Mouse (Mus musculus) liver, postnatal 0 days (tissue): Measurements from ENCODE around the gene Ammecr1.

ENCODE experiments used
- CTCF ChIP-seq: sonication (generic); IDR thresholded peaks from 2 replicates; pipeline ENCODE4 v1.5.1; 2016; ENCODE audit warnings: antibody characterized with exemption, low read depth
- EP300 ChIP-seq: IDR thresholded peaks from 2 replicates; pipeline ENCODE4 v1.6.1; 2016; ENCODE audit warnings: antibody characterized with exemption, low read depth, mild to moderate bottlenecking

DNA sequence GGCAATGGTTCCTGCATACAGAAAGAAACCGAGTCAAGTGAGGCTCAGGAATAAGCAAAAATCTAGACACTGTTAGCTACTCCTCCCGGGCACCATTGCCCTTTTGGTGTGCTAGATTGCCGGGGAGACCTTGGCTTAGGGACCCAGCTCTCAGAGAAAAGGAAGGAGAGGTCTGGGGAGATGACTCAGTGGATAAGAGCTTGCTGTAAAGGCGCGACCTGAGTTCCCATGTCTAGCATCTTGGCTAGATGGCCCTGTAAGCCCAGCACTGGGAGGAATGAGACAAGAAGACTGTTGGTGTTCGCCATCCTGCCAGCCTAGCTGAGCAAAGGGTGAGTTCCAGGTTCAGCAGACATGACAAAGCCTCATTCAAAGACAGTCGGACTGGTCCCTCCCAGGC, 127.1 kb downstream of the Ammecr1 start:
- TF ChIP-seq CTCF, result no peak
- no peak for TF ChIP-seq EP300
